Mouse (Mus musculus) ES-E14 (cell line): ENCODE data around the gene Srsf11. TPM values are rescaled to one million over a fixed set of nuclear protein-coding genes. Genes with fewer than 3 reads are reported as not detected.

Experiments
- DNase-seq: peaks from one replicate; pipeline ENCODE4 v3.0.0-alpha.2; 2013; ENCODE audit warnings: low read depth, low spot score
- H3K27ac ChIP-seq: 2 replicates; pipeline ENCODE4 v1.5.1; 2012; ENCODE audit warnings: low read depth, mild to moderate bottlenecking, low read length, moderate library complexity, mixed read lengths; ENCODE audit not compliant: poor library complexity, insufficient read depth, severe bottlenecking
- H3K36me3 ChIP-seq: 2 replicates; pipeline ENCODE4 v1.6.1; 2012; ENCODE audit warnings: mild to moderate bottlenecking, low read length, moderate library complexity, mixed read lengths; ENCODE audit not compliant: control insufficient read depth, poor library complexity, insufficient read depth, severe bottlenecking
- H3K4me1 ChIP-seq, 2 experiments: fragments of 150-350 bp in 1 of 2; sonication (generic) in 1 of 2; 2 replicates each; pipeline ENCODE4 v1.6.1; 2012; ENCODE audit warnings: low read length in 2 of 2, mild to moderate bottlenecking in 1 of 2, mixed read lengths in 1 of 2; ENCODE audit not compliant: control insufficient read depth in 2 of 2, insufficient read depth in 2 of 2, poor library complexity in 1 of 2
- H3K4me3 ChIP-seq, 2 experiments: fragments of 150-350 bp in 1 of 2; sonication (generic) in 1 of 2; 2 replicates each; pipeline ENCODE4 v1.5.1; 2012; ENCODE audit warnings: low read length in 2 of 2, low read depth in 1 of 2, mild to moderate bottlenecking in 1 of 2, mixed read lengths in 1 of 2; ENCODE audit not compliant: insufficient read depth in 1 of 2, poor library complexity in 1 of 2, severe bottlenecking in 1 of 2
- H3K9ac ChIP-seq: 2 replicates; pipeline ENCODE4 v1.6.1; 2012; ENCODE audit warnings: low read depth, mild to moderate bottlenecking, low read length, mixed read lengths; ENCODE audit not compliant: poor library complexity, insufficient read depth, severe bottlenecking
- H3K9me3 ChIP-seq: fragments of 150-350 bp; sonication (generic); 2 replicates; pipeline ENCODE4 v1.6.1; 2012; ENCODE audit warnings: low read depth, mild to moderate bottlenecking, low read length; ENCODE audit not compliant: control insufficient read depth, insufficient read depth
- CHD2 ChIP-seq: IDR thresholded peaks from 2 replicates; pipeline ENCODE4 v1.6.1; 2014; ENCODE audit warnings: mild to moderate bottlenecking, low read depth, low read length, inconsistent platforms
- HCFC1 ChIP-seq: IDR thresholded peaks from 2 replicates; pipeline ENCODE4 v1.6.1; 2012; ENCODE audit warnings: low read length, inconsistent platforms, borderline replicate concordance; ENCODE audit not compliant: insufficient read depth
- MAFK ChIP-seq: IDR thresholded peaks from 2 replicates; pipeline ENCODE4 v1.6.1; 2014; ENCODE audit warnings: mild to moderate bottlenecking, low read depth, low read length, inconsistent platforms; ENCODE audit not compliant: insufficient read depth
- ZC3H11A ChIP-seq: IDR thresholded peaks from 2 replicates; pipeline ENCODE4 v1.6.1; 2012; ENCODE audit warnings: low read depth, mild to moderate bottlenecking, inconsistent platforms, low read length, borderline replicate concordance
- ZNF384 ChIP-seq: IDR thresholded peaks from 2 replicates; pipeline ENCODE4 v1.6.1; 2012; ENCODE audit warnings: low read depth, low read length, inconsistent platforms
- in situ Hi-C, 2 experiments: fragments of 600-800 bp; cut with MboI; formaldehyde crosslinking; loops; one replicate each; pipeline ENCODE4 v1.15.1; 2025; ENCODE audit warnings: low sequenced_read_pairs in 2 of 2, inconsistent platforms in 1 of 2; ENCODE audit not compliant: unreplicated experiment in 2 of 2
- total RNA-seq: library from RNA; depleted of rRNA; stranded (reverse); fragments of 300-350 nt; gene quantifications from 2 replicates; pipeline ENCODE4 v1.2.3, GENCODE M21; 2012

The Srsf11 gene
- total RNA-seq, 1 experiment = 172 TPM

DNA sequence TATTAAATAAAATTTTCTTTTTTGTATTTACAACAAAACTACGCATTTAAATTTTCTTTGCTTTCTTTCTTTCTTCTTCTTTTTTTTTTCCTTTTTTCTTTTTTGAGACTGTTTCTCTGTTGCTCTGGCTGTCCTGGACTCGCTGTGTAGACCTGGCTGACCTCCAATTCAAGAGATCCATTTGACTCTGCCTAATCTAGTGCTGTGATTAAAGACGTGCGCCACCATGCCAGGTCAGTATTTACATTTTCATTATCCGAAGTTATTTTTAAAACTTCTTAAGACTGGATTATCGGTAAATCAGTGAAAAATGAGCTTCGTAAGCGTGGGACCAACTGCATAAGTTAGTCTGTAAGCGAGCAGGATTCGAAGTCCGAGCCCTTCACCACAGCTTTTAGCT is 573 bp downstream of the Srsf11 start:
- H3K4me3 ChIP-seq = peak overlapping the region; percentile 90 to 93
- H3K27ac ChIP-seq = peak overlapping the region; percentile 70; the same call in 1 of the 2 replicates
- H3K9ac ChIP-seq = peak overlapping the region; percentile 96
- TF ChIP-seq HCFC1 = no peak
- no peak for TF ChIP-seq CHD2
- TF ChIP-seq MAFK = no peak
- TF ChIP-seq ZC3H11A = no peak
- no peak for TF ChIP-seq ZNF384
- no peaks in the 10 kb centered on the region; the same call in 1 of the 2 replicates for H3K36me3 ChIP-seq
- in situ Hi-C loops = loop anchor here in 1 of 2 experiments (5.0 kb wide), 1 partner anchor 84 kb away; no protein-coding TSS in a partner anchor
- H3K9me3 ChIP-seq = no peaks in the 10 kb centered on the region
- H3K4me1 ChIP-seq = peaks cover 0 to 5% of the 10 kb centered on the region in 2 experiments; a peak in 1 of 4 replicates
- DNase-seq = no peak

DNA sequence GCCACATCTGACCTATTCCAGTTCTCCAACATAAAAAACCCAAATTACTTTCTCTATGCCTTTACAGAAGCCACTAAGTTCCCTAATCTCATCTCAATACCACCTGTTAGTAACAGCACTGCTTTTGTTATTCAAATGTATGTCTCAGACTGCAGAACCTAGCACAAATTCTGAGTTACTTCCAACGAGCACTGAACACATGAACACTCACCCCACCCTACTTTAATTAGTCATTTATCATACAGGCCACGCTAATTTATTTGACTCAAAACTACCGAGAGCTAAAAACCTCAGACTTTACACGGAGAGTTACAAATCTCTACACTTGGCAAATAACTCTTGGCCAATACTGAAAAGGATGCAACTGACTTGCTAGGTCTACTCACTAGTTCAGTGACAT is 4.3 kb downstream of the Srsf11 start:
- no peak for DNase-seq
- in situ Hi-C loops = no loop called here
- Histone ChIP-seq H3K4me3 (peak overlapping the region; percentile 86 to 91), H3K4me1 (peaks cover 0 to 2% of the 10 kb centered on the region in 2 experiments; a peak in 1 of 4 replicates), H3K9me3 (no peaks in the 10 kb centered on the region), H3K36me3 (no peaks in the 10 kb centered on the region; the same call in 1 of the 2 replicates), H3K27ac (peak overlapping the region; percentile 91; the same call in 1 of the 2 replicates), H3K9ac (no peak overlapping the region; the same call in 1 of the 2 replicates)
- no peak for TF ChIP-seq HCFC1
- TF ChIP-seq ZC3H11A = no peak
- no peak for TF ChIP-seq CHD2
- no peak for TF ChIP-seq MAFK
- no peak for TF ChIP-seq ZNF384

DNA sequence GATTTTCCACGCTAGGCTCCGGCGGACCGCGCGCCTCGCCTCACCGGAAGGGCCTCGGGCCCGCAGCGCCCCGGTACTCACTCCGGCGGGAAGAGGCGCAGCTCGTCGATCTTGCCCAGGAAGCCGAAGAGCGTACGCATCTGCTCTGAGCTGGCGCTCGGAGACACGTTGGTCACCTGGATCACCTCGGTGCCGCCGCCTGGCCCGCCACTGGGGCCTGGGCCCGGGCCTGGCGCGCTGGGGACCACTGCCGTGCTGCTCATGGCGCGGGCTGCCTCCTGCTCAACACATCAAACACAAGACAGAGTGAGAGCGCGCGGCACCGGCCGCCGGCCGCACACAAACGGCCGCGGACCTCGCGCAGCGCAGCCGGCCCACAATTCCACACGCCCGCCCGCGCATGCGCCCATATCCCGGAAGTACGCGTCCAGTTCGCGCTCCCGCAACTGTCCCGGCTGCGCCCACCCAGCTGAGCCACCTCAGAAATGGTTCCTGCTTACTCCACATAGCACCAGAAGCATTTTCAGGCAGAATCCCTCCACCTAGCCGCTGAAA is 5.0 kb downstream of the Srsf11 start:
- Histone ChIP-seq H3K27ac (peak overlapping the region; percentile 91), H3K9ac (peak overlapping the region; percentile 95), H3K4me1 (peaks cover 0 to 1% of the 10 kb centered on the region in 2 experiments; a peak in 1 of 4 replicates), H3K9me3 (no peaks in the 10 kb centered on the region), H3K4me3 (peak overlapping the region; percentile 86 to 91), H3K36me3 (peaks cover 2% of the 10 kb centered on the region)
- no peak for TF ChIP-seq MAFK
- TF ChIP-seq ZC3H11A = no peak
- peak; percentile 82 for TF ChIP-seq HCFC1
- TF ChIP-seq CHD2 = peak; percentile 76
- peak; percentile 76 for DNase-seq
- in situ Hi-C loops = no loop called here

DNA sequence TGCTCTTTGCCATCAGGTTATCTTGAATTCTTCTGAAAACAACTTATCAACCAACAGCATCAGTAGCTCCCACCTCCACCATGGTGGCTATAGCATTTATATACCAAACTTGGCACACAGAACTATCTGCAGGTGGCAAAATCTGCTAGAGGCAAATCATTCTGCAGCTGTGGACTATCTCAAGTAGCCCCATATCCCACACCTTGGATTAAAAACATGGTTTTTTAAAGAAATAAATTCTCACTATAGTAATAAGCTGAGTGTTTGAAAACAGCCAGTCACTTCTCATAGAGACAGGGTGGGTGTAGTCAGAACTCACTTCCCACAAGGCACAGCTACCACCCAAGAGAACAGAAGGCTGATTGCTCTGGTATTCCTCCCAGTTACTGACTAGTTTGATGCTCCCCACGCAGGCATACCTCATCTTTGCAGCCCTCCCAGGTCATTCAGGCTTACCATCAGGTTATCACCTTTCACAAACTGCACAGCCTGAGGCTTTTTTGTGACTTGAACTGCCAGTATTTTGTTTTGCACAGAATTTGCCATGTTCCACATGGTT is 26.6 kb downstream of the Srsf11 start:
- no peak for DNase-seq
- Histone ChIP-seq H3K9ac (no peak overlapping the region), H3K36me3 (peaks cover 22% of the 10 kb centered on the region), H3K27ac (no peak overlapping the region), H3K9me3 (no peaks in the 10 kb centered on the region), H3K4me3 (no peak overlapping the region), H3K4me1 (no peaks in the 10 kb centered on the region)
- in situ Hi-C loops = loop anchor here in 1 of 2 experiments (25.0 kb wide), 1 partner anchor 473 kb away; the partner anchor contains the start of gene Zranb2
- TF ChIP-seq HCFC1 = no peak
- no peak for TF ChIP-seq CHD2
- TF ChIP-seq ZC3H11A = no peak
- TF ChIP-seq MAFK = no peak
- TF ChIP-seq ZNF384 = no peak
